Mouse (Mus musculus): ENCODE data around the gene Frmpd4.

The Frmpd4 gene

DNA sequence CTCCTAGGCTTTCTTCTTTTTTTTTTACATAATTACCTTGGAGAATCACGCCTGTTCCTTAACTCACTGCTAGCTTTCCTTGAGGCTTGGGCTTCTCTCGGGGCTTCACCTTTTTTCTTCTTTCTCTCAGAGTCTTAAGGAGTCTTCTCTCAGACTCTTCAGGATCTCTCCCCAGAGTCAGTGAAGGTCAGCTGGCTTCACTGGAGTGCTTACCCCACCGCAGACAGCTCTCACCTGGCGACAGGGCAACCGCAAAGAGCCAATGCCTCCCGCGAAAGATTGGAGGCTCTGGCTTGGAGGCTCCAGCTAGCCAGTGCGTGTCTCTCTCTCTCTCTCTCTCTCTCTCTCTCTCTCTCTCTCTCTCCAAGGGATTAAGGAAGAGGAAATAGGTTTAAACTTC is 453.0 kb downstream of the Frmpd4 start:
- no peak for DNase-seq (ENCODE audit: inconsistent ontology term)

DNA sequence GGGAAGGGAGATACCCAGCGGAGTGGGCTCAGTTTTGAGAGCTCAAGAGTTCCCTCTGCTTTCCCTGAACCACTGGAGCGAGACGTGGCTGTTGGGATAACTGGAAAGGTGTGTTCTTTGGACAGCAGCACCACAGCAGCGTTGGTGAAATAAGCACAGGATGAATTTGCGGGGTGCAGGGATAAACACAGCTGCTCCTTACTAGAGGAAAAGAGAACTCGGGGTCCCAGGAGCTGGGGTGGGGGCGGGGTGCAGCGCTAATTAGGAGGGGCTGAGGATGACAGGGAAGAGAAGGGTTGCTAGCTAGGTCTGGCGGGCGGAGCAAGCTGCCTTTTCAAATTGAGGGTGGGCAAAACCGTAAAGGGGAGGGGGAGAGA is 453.5 kb downstream of the Frmpd4 start:
- DNase-seq (ENCODE audit: inconsistent ontology term) = peak; percentile 8

DNA sequence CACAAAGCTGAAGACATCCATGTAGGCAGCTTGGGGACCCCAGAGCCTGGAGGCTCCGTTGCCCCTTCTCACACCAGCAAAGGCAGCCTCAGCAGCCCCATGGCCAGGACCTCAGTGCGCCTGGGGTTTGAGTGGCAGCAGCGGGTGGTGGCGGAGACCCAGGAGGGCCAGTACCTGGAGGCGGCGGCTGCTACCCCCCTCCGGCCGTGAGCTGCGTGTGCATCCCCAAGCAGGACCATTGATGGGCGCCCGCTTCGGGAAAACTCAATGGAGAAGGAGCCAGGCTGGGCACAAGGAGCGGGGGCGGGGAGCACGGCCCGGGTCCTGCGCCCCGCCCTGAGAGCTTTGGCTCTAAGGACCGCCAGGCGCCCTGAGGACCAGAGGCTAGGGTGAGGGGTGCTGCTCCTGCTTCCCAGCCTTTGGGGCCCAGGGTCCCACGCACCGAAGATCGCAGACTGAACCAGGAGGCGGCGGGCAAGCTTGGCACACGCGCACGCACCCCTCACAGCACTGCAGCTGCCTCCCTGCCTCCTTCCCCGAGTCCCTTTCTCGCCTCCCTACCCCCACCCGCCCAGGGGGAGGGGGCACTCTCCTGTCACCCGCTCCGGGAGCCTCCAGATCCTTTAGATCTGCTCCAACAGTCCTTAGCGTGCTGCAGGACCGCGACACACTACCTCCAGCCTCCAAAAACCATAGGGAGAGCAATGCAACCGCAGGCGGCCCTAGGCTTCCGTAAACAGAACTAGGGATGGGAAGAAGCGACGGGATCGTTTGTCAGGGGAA is 454.0 kb downstream of the Frmpd4 start:
- peak; percentile 28 for DNase-seq (ENCODE audit: inconsistent ontology term)

DNA sequence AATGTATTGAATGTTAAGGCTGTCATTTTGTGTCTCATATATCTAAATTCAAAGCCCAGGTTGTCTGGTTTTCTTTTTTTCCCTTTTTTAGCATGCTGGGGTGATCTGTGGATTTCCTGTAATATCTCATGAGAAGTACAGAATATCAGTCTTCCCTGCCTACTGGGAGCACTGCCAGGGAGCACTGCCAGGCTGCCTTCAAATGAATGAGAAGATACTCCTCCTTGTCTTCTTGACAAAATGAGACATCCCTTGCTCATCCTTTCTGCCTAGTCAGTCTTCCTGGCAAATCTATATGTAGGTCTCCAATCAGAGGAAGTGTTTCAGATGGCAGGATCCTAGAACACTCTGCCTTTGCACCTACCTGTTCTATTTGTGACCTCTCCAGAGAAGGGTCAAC is 535.4 kb downstream of the Frmpd4 start:
- no peak for DNase-seq (ENCODE audit: inconsistent ontology term)

DNA sequence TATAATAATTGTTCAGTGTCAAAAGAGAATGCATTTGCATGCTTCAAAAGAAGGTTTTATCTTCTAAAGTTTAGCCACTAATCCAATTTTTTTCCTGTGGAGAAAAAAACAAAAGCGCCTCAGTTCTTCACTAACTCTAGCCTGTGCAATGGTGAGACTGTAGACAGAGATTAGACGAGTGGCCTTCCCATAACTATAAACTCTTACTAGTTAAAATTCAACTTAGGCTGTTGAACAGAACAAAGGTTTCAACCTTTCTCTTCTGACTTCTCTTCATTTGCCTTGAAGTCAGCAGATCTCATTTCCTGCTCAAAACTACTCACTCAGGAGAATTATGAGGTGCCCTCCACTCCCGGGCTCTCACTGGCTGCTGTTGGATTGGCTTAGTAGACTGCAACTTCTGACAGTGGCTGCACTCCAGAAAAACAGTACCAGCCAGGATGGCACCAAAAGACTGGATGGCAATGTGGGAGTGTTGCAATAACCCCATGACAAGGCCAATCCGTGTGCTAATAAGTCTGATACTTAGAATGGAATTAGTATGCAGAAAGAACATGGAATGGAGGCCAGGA is 556.4 kb downstream of the Frmpd4 start:
- DNase-seq (ENCODE audit: inconsistent ontology term) = no peak

DNA sequence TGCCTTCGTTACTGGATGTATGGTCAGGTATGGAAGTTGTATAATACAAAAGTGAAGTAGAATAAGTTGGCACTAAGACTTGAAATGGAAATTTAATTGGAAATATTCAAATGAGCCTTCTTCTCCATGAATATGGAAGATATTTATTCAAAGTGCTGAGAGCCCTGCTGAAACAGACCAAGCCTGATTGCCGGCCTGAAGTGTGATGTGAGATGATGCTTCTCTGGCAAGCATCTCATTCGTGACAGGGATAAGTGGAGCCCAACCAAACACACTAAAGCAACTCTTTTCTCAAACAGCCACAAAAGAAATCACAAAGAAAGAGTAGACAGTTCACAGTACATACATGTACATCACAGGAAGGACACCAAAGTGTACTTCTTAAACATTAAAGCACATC is 559.2 kb downstream of the Frmpd4 start:
- DNase-seq (ENCODE audit: inconsistent ontology term) = no peak

DNA sequence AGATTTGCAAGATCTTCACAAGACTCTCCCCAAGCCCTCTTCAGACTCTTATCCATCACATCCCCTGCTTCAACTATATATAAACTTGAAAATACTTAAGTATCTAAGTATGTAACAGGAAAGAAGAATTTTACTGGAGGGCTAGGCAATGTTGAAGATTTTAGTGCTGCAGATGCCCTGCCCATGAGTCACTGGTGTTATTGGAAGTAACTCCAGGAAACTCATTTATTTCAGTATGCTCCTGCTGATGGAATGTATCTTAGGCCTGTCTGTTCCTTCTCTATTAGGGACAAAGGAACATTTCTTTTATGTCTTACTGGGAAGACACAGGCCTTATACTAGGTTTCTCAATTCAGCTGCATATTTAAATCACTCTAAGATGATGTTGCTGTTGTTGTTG is 592.2 kb downstream of the Frmpd4 start:
- DNase-seq (ENCODE audit: inconsistent ontology term) = peak; percentile 50

DNA sequence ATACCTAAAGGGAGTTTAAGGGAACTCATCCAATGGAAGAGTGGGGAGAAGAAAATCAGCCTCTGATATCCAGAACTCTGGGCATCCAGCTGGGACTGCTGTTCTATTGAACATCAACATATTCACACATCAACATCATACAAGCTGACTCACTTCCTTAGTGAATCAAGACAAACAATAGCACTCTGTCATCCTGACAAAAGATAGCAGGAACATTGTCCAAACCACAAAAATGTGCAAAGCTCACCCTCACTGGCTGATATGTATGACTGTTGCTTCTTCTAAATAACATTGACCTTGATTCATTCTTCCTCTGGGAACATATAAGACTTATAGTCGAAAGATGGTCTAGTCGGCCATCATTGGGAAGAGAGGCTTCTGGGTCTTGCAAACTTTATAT is 625.8 kb downstream of the Frmpd4 start:
- peak; percentile 70 for DNase-seq (ENCODE audit: inconsistent ontology term)

DNA sequence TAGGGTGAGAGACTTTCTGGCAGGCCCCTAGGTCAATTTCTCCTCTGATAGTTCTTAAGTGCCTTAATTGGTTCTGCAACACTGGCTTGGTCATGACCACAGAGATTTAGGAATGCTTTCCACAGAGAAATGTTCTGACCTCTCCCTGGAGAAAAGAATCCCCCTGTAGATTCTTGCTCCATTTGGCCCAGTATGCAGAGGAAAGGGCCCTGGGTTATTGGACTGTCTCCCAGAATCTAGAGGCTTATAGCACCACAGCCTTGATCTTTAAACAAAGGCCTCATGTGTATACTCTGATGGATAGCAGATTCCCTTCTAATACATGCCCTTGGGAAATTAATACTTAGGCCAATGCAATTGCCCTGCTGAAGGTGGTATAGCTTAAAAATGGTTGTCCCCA is 667.5 kb downstream of the Frmpd4 start:
- DNase-seq (ENCODE audit: inconsistent ontology term) = peak; percentile 89

DNA sequence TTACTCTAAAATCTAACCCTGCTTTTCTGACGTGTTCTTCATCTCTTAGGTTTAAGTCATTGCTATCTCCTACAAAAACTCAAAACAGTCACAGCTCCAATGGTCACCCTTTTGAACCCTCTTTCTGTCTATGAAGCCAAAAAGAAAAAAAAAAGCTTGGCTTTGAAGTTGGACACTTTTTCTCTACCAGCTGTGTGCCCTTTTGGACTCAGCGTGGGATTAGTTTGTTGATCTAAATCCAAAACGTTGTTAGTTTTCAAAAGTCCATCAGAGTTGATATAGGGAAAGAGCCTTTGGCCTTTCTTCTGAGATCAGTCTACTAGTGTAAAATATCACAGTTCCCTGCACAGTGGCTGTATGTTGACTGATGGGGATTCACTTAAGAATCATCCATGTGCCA is 676.0 kb downstream of the Frmpd4 start:
- no peak for DNase-seq (ENCODE audit: inconsistent ontology term)

DNA sequence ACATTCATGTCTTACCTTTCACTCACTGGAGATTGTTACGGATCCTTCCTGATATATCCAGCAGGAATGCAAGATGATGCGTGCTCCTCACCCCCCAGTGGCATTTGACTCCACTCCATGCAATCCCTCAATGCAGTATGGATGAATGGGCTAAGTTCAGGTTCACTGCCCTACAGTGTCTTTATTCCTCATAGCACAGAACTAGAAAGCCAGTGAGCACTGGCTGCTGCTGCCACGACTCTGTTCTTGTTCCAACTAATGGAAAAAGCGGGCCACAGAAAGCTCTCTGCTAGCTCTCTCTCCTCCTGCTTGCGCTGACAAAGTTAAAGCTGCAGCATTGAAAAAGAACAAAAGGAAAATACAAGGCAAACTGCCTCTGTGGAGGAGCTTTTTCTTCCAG is 722.2 kb downstream of the Frmpd4 start:
- DNase-seq (ENCODE audit: inconsistent ontology term) = peak; percentile 15

DNA sequence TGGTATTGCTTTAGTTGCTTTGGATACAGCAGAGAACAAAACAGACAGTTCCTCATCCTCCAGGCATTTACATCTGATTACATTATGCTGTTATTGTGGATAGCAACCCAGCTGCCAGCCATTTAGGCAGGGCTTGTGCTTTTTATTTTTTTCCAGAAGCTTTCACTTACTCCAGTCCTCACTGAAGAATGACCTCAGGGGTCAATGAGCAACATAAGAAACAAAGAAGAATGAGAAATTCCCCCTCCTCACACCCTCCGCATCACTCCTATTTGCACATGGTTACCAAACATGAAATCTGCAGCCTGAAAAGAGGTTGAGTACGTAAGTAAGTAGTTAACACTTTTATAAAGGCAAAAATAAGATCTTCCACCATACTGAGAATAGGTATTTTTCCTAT is 744.5 kb downstream of the Frmpd4 start:
- no peak for DNase-seq (ENCODE audit: inconsistent ontology term)

DNA sequence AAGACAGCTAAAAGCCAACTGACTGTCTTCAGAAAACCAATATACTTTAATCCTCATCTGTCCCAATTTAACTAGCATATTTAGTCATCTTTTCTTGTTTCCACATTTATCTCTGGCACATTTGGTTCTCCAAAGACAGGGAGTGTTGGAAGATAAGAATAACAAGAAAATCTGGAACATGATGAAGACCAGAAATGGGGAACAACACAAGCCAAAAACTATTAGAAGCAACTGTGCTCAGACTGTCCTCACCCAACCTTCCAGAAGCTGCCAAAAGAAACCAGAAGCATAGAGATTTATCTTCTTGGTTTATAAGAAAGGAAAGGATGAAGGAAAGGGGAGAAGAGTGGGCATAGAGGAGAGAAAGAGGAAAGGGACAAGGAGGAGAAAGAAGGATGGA is 748.6 kb downstream of the Frmpd4 start:
- DNase-seq (ENCODE audit: inconsistent ontology term) = no peak

DNA sequence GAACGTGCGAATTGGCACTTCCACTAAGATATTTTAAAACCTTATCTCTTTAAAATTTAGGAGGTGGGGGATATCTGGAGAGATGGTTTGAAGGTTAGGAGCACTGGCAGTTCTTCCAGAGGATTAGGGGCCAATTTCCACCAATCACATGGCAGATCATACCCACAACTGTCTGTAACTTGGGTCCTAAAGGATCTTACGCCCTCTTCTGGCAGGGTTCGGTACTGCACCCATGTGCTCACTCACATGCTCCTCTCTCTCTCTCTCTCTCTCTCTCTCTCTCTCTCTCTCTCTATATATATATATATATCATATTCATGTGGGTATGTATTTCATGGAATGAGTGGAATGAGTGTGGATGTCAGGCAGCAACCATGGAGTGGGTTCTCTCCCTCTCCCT is 759.7 kb downstream of the Frmpd4 start:
- no peak for DNase-seq (ENCODE audit: inconsistent ontology term)

DNA sequence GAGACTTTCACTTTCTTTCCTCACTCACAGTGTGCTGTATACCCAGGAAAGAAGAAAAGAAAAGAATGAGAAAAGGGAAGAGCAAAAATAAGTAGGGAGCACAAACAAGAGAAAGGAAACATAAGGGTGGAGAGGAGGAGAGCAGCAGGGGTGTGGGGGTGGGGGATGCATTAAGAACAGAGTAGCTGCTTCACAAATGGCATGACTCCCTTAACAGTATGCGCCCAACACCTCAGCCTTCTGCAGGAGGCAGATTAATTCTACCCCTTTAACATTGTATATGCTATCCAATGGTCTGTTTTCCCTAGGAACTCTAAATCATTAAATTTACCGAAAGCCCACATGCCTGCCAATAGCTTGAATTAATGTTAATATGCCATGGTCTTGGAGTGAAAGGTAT is 766.9 kb downstream of the Frmpd4 start:
- no peak for DNase-seq (ENCODE audit: inconsistent ontology term)

DNA sequence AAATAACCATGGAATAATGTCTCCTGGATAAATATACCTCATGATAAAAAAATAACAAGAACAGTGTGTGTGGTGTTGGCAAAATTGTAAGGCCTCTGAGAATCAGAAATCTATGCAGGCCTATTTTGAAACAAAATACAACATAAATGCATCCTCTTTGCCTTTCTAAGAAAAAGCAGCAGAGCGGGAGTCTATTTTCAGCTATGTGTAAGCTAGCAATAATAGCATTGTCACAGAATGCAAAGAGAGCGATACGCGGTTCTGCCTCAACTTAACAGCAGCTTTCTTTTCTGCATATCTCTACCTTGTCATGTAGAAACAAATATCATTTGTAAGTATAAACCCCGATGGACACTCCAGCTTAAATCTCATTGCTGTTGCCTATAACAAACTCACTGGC is 768.5 kb downstream of the Frmpd4 start:
- DNase-seq (ENCODE audit: inconsistent ontology term) = no peak

DNA sequence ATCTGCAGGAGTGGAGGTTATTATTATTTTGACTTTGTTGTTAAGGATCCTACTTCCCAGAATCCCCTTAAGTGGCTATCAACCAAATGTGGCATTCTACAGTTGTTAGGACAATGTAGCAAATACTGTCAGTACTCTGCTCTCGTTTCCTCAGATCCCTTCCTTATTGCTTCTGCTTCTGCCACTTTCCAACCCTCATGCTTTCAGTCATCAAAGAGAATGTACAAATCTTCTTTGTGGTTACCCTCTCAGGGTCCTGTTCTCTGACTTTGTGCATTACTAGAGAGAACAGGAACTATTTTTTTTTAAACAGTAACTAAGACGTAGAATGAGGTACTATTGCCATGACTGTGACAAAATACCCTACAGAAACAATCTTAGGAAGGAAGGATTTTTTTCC is 788.3 kb downstream of the Frmpd4 start:
- no peak for DNase-seq (ENCODE audit: inconsistent ontology term)

DNA sequence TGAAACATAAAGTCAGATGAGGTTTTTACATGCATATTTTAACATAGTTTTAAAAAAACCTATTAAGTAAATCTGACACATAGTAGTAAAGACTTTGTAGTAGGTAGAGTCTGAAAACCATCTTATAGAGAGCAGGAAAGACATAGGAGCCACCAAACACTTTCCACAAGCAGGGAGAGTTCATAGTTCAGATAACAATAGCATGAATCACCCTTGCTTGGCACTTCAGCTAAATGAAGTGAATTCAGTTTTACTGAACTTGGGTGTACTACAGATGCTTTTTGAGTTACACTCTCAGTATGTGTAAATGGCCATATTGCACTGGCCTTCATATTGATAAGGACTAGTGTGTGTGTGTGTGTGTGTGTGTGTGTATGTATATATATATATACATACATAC is 793.5 kb downstream of the Frmpd4 start:
- peak; percentile 55 for DNase-seq (ENCODE audit: inconsistent ontology term)

DNA sequence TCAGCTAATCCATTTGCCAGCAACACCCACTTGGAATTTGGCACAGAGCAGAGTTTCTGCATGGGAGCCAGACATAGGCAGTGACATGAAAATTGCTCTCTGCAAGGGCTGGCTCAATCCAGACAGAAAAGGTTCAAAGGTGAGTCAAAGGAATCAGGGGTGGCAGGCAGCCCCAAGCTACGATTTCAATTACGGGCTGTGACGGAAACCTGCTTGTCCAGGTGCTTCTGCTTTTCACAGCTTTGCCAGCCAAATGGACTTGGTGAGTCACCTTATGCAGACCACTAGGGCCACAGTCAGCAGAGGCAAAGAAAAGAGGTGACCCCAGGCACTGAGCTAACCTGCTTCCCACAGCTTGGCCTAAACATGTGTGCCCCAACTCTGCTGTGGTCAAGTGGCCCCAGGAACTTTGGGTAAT is 857.5 kb downstream of the Frmpd4 start:
- DNase-seq (ENCODE audit: inconsistent ontology term) = peak; percentile 55

DNA sequence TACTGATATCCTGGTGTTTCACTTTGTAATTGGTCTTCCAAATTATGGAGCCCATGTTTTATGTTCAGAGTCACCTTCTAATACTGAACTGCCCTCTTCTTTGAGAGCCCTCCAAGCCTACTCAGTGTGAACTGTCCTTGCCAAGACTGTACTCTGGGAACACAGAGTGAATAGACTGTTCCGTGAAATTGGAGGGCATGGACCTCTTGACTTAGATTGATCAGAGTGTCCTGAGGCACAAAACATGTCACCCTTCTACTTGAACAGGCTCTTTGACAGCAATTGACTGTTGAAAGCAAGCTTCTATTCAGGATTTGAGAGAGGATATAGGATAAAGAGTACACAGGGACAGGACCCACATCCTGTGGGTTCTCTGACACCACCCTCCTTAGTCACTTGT is 857.9 kb downstream of the Frmpd4 start:
- DNase-seq (ENCODE audit: inconsistent ontology term) = no peak

DNA sequence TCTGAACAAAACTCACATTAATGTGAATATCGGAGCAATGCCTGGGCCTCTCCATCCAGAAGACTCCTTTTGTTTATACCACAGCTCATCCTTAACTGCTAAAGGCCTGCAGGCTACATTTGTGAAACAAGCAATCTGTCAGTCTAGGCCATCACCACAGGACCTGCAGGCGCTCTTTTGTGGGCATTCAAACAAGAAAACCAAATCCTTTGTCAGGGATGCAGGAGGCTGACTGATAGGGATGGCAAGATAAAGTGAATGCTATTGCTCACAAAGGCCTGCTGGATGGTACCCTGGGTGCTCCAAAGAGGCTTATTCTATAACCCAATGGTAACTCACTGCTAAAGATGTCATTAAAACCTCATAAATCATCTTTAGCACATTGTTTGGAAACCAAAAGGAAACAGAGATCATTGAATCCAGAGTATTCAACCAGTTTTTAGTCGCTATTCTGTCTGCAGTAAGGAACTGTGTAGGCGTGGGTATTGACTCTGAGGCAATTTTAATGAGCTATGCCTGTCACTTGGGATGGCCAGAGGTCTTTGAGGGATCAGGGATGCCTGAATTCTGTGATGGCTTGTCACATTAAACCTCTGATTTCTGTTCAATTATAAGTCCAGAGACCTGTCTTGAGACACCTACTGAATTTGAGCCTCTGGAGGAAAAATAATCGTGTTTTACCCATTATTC is 922.1 kb downstream of the Frmpd4 start:
- DNase-seq (ENCODE audit: inconsistent ontology term) = no peak

DNA sequence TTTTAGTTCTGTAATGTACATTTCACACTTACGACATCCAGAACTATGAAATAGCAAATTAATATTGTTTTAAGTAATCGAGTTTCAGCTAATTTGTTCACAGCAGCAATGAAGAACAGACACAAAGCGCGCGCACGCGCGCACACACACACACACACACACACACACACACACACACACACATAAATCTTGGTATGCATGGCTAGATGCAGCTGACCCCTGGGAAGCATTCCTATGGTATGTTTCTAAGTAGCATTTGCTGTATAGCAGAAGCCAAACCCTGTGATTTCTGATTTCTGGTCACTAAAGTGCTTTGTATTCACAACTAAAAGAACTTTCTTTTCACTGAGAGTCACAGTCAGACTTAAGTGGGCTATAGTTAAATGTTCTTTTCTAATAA is 922.8 kb downstream of the Frmpd4 start:
- no peak for DNase-seq (ENCODE audit: inconsistent ontology term)

DNA sequence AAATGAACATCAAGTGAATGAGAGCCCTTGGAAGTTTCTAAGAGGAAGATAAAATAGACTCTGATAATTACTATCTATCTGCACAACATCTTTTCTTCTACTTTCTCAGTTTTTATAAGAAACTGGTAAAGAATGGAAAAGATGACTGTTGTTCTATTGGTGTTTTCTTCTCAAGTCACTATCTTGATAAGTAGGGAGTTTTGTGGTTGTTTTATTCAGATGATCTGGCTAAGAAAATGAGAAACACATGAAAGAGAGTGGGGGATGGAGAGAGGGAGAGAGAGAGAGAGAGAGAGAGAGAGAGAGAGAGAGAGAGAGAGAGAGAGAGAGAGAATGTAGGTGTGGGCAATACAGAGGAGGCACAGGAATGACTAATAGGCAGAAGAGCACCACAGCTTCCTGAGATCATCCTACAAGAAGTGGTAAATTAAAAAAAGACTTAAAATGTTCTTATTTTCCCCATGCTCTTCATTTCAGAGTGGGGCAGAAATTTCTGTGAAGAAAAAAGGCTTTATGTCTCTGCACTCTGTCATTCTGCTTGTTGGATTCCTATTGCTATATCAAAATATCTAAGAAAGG is 979.3 kb downstream of the Frmpd4 start:
- no peak for DNase-seq (ENCODE audit: inconsistent ontology term)

Measured in Muller cell, postnatal 12 days (primary cell).